Mouse (Mus musculus) c-Kit-positive CD71-positive TER-119-negative erythroid progenitor cells, embryonic 14.5 days (primary cell): ENCODE results near the gene Sgpl1.

ENCODE experiments used
- DNase-seq: peaks from one replicate; pipeline ENCODE4 v3.0.0-alpha.2; 2013; ENCODE audit warnings: low read depth

Sgpl1 gene

GRCm38 (mm10) chr10:61085364-61085763 is 62.1 kb downstream of the Sgpl1 start:
- DNase-seq, result no peak

- no peak for DNase-seq
These were observed 66.6 kb downstream of the Sgpl1 start for GRCm38 (mm10) chr10:61080931-61081255.

GRCm38 (mm10) chr10:61080227-61080930 is 67.1 kb downstream of the Sgpl1 start:
- peak; percentile 60 for DNase-seq

GRCm38 (mm10) chr10:61075607-61076006 is 71.9 kb downstream of the Sgpl1 start:
- no peak for DNase-seq

GRCm38 (mm10) chr10:61074643-61075042 is 72.9 kb downstream of the Sgpl1 start:
- DNase-seq, result no peak

GRCm38 (mm10) chr10:61072324-61072723 is 75.2 kb downstream of the Sgpl1 start:
- peak; percentile 34 for DNase-seq

- DNase-seq, result no peak
These were observed 78.3 kb downstream of the Sgpl1 start for GRCm38 (mm10) chr10:61069248-61069647.

- peak; percentile 44 for DNase-seq
These were observed 78.9 kb downstream of the Sgpl1 start for GRCm38 (mm10) chr10:61068436-61069192.

GRCm38 (mm10) chr10:61065287-61066005 is 82.1 kb downstream of the Sgpl1 start:
- no peak for DNase-seq

- no peak for DNase-seq
These were observed 82.9 kb downstream of the Sgpl1 start for GRCm38 (mm10) chr10:61064635-61065034.

GRCm38 (mm10) chr10:61063271-61063864 is 84.1 kb downstream of the Sgpl1 start:
- no peak for DNase-seq

- DNase-seq, result no peak
These were observed 87.9 kb downstream of the Sgpl1 start for GRCm38 (mm10) chr10:61059543-61060110.

GRCm38 (mm10) chr10:61059101-61059500 is 88.4 kb downstream of the Sgpl1 start:
- DNase-seq, result no peak

- DNase-seq, result no peak
These were observed 90.8 kb downstream of the Sgpl1 start for GRCm38 (mm10) chr10:61056661-61057060.

GRCm38 (mm10) chr10:61051993-61052613 is 95.4 kb downstream of the Sgpl1 start:
- peak; percentile 23 for DNase-seq
